Mouse (Mus musculus) ovary, postnatal 14 days (tissue): ENCODE measurements at regions not wholly inside any gene's neighbourhood (a gene's known extent, or its start where the extent isn't known, plus 50 kb on each side); places are given as distances from the start of the nearest gene placed in this dataset.

ENCODE experiments used
- DNase-seq: peaks from one replicate; pipeline ENCODE4 v3.0.0; 2022; ENCODE audit warnings: low spot score

DNA sequence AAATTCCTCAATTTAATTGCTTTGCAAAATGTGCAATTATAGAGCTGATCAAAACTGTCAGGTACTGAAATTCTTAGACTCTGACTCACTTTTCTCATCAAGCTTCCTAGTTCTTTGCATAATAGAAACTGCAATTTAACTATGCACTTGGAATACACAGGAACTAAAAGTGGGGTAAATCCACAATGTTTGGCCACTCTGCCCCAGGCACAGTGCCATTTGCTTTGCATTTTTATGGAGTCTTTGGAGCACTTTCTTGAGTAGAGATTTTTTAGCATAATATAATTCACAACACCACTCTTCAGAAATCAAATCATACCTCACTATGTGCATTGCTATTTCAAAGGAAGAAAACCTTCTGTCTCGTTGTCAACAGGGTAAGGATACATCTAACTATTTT, 414.5 kb upstream of the A730009L09Rik start:
- no peak for DNase-seq

DNA sequence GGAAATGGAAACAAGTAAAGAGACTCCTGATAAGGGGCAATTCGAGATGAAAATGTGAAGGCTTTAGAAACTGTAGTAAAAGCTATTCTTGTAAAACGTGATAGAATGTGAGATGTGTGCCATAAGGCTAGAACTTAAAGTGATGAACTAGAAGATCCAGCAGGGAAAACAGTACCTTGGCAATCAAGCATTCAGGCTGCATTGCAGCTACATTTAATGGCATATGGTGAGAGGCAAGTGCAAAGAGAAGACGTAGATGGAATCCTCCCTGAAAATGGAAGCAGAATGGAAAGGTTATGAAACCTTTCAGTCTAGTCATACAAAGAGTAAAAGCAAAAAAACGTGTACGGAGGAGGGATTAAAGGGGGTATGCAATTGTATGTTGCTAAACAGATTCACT, 403.3 kb upstream of the A730009L09Rik start:
- no peak for DNase-seq

DNA sequence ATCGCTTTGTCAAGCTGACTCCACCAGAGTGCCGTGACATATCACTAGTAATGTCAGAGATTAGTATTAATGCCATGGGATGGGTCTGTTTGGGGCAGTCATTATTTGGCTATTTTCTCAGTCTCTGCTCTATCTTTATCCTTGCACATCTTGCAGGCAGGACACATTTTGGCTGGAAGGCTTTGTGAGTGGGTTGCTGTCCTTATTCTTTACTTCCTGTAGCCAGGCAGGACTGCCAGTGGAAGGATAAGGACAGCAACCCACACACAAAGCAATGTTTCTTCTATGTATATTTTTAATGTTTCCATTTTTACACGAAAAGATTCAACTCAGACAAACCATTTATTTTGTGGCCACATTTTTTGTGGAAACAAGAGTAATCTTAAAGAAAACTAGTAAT, 397.4 kb upstream of the A730009L09Rik start:
- no peak for DNase-seq

DNA sequence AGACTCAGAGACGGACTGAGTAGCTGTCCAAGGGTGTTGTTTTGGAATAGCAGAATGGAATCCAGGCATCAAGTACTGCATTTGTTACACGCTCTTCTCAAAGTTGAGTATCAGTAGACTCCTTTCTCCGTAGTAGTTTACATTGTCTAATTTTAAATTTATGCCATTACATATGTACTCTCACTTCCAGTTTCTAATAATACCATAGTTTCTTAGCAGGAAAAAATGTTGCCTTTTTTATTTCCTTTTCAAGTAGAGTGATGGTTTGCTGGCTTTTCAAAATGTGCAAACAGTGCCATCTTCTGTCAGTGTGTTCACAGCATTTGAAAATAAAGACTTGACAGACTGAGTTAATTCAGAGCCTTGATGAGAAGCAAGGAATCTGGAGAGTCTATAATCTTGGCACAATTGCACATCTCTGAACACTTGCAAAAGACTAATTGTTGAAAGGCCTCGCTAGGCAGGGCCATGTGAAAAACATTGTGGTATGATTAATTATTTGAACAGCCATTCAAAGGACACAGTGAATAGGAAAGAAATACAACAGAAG, 379.2 kb upstream of the A730009L09Rik start:
- peak; percentile 9 for DNase-seq

DNA sequence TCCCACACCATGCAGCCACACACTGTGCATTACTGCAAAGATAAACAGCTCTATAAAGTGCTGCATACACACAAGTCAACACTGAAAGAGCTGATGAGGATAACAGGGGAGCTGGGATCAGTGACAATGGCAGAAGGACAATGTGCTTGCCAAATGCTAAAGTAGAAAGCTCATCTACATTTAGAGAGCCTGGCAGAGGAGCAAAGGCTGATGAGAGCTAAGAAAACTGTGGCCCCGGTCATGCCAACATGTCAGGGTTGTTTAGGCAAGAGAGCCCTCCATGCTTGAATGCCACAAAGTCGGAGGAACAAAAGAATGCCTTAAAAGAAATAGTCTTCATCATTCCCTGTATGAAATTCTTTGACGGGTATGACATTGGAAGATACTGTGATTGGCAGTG, 363.0 kb upstream of the A730009L09Rik start:
- DNase-seq, result no peak

DNA sequence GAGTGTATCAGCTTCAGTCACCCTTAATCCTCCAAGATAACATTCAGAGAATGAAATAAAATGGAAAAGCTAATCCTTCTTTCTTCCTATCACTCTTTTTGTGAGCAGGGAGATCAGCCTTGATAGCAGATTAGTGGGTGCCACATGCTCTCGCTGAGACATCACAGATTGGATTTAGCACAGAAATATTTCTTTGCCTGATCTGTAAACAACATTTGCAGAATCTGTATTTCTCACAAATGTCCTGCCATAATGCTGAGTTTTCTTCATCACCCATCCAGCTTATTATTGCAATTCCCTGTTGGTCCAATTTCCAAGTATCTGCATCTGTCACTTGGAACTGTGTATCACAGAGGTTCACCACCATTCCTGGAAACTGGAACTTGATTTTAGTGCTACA, 342.8 kb upstream of the A730009L09Rik start:
- no peak for DNase-seq
